Mouse (Mus musculus) retina, adult 2 months (tissue): ENCODE data around the gene Gpr161.

Source experiments
- DNase-seq: peaks from one replicate; pipeline ENCODE4 v3.0.0-alpha.2; 2012; ENCODE audit warnings: low read depth, low spot score

Gpr161 gene

DNA sequence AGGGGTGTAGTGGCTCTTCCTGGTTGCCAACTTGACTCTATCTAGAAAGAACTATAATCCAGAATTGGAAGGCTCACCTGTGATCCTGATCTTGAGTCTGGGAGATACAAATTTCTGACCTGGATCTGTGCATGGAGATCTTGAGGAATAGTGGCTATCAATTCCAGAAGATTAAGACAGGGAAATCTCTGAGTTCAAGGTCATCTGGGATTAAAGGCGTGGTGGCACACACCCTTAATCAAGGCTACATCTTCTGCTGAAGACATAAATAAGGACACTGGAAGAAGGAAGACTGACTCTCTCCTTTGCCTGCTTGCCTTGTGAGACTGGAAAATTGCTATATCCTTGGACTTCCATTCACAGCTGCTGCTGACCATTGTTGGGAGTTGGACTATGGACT is at the start of gene Gpr161:
Gpr161 (plus strand) TSS at position 301 of the 400 bp plus-strand sequence.
- DNase-seq = no peak

DNA sequence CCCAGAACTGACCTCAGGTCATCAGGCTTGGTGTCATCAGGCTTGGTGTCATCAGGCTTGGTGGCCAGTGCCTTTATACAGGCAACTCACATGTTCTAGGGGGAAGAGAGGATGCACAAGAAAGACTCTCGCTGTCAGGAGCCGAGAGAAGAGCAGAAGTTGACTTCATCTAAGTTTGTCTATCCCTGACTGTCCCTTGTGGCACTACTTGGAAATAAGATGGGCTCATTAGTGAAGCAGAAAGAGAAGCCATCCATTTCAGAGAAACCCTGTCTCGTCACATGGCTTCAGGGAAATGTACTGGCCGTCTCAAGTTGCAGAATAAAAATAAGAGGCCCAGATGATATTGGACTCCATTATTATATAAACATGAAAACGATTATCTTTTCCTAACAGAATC is 49.0 kb upstream of the Gpr161 start:
- no peak for DNase-seq

DNA sequence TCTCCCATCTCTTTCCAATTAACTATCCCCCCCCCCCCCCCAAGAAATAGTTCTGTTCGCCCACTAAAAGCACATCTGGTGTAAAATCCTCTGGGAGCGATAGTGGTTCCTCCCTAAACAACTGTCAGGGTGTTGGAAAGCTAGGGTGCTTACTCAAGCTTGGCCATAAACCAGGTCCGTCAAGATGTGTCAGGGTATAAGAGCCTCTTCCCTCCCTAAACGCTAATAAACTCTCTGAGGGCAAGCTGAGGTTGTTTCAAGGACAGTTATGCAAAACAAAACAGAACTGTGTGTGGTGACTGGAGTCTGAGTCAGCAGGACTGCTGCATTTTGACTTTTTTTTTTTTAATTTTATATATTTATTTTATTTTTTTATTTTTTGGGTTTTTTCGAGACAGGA is 48.5 kb upstream of the Gpr161 start:
- DNase-seq = no peak

DNA sequence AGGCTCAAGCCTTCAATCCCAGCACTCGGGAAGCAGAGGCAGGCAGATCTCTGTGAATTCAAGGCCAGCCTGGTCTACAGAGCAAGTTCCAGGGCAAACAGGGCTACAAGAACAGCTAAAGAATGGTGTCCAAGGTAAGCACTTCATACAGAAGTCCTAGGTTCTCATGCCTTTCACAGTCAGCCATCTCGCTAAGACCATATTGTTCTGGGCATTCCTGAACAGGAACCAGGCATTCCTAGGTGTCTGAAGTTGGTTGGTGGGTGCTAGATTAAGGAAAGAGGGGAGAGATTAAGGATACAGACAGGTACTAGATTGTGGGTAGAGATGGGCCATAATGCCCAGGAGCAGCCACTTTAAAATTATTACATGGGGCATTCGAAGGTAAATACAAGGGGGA is 47.8 kb upstream of the Gpr161 start:
- DNase-seq = no peak

DNA sequence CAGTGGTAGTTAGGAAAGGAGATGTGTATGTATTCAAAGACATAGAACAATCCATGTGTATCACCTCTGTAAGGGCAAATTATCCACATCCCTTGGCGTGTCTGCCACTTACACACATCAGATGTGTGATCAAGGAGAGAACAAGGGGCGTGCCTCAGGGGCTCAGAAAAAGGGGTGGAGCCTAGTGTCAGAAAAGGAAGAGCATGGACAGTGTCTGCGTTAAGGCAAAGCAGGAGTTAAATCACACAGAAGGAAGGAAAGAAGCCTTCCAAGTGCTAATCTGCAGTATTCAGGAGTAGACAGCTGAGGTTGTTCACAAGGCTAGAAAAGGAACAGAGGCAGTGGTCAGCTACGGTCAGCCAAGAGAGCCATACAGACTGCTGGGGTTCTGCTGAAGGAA is 46.7 kb upstream of the Gpr161 start:
- no peak for DNase-seq

DNA sequence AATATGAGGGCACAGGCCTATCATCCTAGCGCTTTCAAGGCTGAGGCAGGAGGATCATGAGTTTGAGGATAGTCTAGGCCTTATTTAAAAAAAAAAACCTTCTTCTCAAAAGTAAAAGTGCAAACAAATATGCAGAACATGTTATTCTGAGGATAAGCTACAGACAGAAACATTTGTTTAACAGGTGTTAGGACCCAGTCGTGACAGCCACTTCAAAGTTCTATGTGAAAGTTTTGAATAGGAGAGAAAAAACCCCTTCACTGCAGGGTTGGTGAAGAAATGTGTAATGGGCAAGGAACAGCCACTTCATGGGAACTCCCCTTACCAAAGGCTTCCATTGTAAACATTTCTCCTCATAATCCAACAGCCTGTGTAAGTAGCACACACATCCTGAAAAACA is 45.0 kb upstream of the Gpr161 start:
- DNase-seq = no peak

DNA sequence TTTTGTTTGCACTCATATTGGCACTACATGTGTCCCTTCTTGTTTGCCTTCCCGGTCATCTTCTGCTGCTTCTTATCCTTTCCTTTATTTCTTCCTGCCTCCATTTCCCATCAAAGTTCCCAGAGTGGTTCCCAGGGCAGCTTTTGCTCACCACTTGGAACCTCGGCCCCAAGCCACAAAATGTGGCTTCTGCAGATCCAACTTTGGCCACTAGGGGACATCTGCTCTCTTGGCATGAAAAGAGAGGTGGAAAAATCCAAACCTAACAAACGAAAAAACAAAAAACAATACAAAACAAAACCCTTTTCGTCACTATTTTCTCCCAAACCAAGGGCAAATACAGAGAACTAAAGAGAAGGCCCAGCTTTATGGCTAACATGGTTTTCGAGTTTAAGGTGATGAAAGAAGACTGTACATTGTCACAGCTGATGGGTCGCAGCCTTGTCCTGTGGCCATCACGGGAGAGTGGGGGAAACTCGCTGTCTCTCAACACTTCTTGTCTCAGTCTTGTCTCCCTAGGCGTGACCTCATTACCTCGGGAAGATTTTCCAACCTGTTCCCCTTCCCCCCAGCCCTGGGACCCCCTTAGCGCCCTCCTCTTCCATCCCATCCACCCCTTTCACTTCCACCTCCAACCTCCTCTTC is 43.4 kb upstream of the Gpr161 start:
- DNase-seq = no peak

DNA sequence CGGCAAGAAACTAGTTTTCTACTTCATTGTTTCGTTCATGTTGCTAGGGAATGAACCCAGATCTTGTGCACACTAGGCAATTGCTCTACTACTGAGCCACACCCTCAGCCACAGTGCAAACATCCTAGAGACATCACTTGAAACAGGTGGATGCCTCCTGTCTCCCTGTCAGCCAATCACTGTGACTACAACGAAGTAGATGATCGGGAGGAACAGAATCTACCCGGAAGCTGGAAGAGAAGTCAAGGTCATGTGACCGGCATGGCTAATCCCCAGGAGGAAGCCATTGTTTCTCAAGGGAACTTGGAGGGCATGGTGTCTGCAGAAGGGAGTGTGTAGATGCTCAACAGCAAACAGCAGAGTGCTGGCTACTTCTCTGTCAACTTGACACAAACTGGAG is 20.6 kb upstream of the Gpr161 start:
- DNase-seq = no peak

DNA sequence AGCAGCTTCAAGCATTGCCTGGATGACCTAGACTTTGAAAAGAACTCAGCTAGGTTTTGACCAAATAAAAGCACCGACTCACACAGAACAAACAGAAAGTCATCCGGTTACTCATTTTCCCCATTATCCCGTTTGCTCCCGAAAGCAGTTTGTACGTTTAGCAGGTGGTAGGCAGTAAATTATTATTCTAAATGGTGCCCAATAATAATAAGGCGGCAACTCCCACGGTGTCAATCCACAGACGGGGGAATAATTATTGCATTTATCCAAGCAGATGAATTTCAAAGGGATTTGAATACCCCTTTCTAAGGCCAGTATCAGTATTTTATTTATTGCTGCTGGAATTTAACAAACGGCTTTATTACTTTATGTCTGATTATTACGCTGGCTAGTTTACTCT is 14.8 kb upstream of the Gpr161 start:
- DNase-seq = no peak

DNA sequence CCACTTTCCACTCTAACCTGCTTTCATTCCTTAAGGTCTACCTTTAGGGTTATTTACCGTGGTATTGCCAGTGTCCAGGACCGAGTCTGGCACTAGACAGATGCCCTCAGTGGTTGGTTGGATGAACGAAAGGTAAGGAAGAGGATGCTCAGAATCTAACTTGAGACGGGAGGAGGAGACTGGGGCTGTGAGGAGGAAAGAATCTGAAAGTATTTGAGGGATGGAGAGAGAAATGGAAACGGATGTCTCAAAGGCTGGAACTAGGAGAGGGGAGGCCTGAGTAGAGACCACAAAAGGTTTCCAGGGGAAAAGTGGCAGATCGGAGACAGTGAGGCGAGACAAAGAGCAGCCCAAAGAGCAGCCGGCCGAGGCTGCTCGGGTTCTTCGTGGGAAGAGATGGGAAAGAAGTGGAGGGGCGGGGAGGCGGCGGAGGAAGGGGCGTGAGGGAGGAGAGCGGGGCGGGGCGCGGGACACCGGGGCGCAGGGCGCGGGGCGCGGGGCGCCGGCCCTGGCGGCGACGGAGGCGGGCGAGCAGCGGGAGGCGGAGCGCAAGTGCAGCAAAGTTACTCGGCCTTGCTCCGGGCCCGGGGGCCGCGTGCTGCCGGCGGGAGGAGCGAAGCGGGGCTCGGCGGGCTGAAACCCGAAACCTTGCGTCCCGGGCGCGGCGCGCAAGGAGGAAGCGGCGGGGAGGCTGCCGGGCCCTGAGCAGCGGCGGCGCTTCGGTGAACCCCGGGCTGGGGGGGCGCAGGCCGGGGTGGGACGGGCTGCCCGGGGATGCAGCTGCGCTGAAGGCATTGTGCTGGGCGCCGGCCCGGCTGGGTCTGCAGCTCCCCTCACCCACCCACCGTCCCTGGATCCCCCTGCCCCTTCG is 14.0 kb upstream of the Gpr161 start:
- DNase-seq = no peak

DNA sequence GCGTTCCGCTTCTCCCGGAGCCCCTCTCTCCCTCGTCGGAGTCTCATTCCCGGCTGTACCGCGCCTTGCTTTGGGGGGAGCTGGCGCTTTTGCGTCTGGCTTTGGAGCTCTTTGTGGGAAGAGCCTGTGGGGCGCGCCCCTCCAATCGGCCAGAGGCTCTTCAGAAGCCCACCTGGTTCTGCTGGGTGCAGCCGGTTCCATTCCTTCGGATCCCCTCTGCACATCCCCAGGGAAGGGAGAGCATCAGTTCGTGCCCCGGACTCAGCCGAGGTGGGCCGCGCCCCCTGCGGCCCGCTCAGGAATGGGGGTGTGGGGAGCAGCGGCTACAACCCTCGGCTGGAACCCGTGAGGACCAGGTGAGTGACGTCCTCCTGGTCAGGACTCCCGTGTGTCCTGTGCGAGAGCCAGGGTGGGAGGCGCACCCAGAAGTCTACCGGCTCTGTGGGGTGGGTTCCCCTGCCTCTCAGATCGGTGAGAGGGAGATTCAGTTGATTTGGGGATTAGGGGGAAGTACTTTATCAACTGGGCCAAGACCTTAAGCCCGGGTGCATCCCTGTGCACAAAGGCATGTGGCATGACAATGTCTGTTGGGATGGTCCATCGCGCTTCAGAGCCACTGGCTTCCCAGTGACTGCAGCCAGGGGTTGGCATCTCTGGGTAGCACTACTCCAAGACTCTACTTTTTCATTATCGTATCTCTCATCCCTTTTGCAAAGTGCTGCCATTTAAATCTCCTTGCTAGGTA is 13.2 kb upstream of the Gpr161 start:
- no peak for DNase-seq

DNA sequence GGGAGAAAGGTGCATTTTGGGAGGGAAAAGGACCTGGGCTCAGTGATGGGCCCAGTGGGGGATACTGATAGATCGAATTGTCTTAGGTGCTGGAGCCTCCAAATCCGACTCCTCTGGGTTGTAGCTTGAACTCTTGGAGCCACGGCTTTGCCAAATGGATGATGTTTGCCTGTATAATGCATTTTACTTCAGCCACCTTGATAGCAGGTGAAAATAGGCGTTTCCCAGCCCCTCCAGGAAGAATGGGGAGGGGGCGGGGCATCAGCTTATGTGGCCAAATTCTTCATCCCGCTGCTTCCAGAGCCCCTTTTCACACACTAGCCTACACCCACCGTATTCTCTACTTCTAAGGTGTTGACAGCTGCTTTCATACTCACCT is 12.6 kb upstream of the Gpr161 start:
- no peak for DNase-seq

DNA sequence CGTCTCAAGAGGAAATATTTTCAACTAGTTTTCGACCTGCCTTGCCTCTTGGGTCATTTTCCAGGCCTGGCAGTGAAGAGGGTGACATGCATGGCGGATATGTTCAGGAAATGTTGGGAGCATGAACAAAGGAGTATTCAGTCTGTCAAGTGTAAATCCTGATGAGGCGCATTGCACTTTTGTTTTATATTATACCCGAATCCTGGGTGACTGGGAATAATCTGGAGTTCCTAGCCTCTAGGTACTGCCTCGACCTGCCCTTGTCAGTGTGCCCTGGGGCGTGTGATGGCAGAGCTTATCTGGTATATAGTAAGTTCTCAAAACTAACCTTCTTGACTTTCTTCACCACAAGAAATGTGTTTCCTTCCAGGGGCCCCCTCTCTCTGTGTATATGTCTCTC is 11.5 kb upstream of the Gpr161 start:
- DNase-seq = no peak

DNA sequence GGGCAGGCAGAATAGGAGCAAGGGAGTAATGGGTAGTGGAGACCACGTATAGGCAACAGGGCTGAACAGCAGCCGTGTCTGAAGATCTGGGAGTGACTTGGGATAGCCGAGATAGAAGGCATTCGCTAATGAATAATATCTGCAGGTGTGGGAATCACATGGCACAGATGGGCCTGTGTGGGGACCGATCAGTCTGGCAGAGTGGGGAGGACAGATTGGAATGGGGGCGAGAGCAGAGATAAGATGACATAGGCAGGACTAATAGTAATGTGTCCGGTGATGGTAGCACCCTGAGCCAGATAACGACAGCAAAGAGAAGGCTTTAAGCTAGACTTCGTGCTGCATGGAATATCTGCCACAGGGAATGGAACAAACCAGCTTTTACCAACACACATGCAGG is 7.4 kb upstream of the Gpr161 start:
- DNase-seq = no peak

DNA sequence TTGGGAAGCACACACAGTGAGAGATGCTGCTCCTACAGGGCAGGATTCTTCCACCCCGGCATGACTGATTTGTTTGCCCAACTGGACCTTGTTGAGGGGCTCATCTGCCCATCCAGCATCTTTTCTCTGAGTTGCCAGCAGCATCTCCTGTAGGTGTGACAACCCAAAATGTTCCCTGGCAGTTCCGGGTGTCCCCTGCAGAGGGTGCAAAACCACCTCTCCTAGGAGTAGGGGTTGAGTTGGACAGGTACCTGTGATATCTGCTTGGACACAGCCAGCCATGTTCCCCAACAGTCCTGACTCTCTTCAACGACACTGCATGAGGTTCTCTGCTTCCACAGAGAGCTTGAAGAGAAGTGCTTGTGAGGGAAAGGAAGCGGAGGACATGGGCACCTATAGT is 5.8 kb upstream of the Gpr161 start:
- no peak for DNase-seq

DNA sequence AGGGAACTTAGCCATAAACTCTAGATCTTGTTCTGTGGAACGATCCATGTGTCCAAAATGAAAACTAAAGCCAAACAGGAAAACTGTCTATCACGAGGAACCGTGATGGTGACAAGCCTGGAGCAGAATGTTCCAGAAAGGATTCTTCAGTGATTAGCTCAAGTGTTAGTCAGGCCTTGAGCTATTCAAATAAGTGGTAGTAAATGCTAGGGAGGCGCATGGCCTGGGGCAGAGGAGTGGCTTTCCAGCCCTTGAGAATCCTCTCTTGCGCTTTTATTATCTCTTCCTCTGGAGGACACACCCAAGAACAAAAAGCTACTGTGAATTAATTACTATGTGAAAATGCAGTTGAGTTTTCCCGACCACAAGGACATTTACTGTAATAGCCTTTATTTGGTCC is 4.0 kb upstream of the Gpr161 start:
- no peak for DNase-seq

DNA sequence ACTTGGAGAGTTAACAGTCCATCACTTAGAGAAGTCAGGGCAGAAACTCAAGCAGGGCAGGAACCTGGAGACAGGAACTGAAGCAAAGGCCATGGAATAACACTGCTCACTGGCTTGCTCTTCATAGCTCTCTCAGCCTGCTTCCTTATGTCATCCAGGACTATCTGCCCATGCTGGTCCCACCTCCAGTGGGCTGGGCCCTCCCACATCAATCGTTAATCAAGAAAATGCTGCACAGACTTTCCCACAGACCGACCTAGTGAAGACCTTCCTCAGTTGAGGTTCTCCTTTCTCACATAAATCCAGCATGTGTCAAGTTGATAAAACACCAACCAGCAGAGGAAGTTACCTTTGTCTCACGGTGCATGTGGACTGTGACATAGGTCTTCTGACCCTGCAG is 5.5 kb downstream of the Gpr161 start:
- DNase-seq = no peak

DNA sequence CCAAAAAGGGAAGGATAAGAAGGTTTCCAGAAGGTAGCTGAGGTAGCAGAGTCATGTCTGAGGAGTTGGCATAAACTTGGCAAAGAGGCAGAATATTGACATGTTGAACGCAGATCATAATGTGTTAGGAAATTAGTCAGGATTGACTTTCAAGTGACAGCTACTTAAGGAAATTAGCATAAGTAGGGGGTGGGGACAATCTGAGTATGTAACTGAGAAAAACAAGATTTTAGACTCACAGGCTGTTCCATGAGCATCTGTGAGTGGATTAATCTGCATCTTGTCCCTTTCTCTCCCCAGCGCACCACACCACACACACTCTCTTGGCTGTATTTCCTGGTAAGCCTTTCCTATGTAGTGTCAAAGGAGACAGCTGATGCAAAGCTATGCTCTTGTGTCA is 6.0 kb downstream of the Gpr161 start:
- DNase-seq = no peak

DNA sequence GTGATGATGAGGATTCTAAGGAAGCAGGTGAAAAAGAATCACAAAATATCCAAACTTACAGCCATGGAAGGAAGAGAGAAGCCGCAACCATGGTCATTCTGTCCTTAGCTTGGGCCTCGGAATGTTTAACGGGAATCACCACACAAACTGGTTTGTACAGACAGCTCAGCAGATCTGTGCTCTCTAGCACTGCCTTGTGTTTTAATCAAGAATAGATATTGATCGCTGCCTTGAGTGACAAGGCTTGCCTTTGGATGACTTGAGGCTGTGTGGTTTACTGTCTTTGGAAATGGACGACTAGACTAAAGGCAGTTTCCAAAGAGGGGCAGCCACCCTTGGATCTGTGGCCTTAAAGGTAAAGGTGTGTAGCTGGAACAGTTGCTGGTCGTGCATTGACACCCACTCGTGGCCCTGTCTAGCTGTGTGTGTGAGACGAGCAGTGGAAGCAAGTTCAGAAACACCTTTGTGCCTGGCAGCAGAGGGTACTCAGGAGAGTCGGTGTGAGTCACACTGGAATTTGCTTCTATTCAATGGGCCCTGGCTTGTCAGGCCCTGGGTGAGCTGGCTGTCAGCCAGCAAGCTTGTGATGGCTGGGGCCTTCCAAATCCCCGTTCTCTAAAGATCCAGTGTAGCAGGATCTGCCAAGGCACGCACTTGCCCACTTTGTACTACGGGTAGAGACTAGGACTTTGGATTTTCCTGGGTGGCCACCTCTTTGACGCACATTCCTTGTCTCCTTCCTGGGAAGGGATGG is 7.0 kb downstream of the Gpr161 start:
- no peak for DNase-seq

DNA sequence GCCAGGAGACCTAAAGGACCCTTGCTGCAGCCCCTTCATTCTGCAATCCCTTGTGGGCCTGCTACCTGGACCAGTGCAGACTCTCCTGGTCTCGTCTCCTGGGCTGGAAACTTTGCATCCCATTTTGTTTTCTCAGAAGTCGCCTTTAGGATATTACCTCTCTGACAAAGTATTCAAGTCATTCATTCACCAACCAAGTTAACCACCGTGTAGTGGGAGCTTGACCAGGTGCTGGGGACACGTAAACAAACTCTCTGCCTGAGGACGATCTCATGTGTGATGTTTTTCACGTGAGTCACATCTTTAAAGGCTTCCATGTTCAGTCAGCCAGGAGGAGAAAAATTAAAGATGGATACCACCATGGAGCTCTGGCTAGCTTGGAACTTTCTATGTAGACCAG is 7.6 kb downstream of the Gpr161 start:
- DNase-seq = no peak

DNA sequence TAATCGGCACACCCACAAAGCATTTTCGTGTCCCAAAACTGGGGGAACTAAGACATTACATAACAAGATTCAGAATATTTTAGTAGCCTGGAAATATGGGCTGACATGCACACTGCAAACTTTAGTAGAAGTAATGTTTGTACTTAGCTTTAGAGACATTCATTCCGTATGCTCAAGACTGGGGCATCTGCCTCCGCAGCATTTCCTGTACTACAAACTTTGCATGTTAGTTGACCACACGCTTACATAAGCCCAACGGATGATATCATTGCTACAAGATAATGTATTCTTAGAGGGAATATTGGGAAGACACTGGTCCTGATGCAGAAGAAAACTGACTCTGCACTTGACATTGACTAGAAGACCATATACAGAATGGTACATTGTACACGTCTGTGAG is 8.8 kb downstream of the Gpr161 start:
- no peak for DNase-seq

DNA sequence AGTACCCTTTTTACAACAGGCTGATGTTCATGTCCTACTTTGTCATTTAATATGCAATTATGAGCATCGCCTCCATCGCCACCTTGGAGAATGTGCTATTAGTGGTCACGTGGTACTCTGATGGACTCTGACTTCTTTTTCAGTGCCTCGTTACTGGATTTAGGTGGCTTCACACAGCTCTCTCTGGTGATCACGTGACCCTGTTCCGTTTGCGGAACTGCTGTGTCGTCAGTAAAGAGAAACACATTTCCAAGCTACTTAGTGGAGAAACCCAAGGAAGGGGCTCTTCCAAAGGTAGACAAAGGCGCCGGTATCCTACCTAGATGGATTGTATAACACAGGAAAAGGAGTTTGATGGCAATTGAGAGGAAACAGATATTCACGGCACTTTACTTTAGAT is 12.6 kb downstream of the Gpr161 start:
- DNase-seq = no peak
